Mouse (Mus musculus): ENCODE data around the gene Wwox.

DNA sequence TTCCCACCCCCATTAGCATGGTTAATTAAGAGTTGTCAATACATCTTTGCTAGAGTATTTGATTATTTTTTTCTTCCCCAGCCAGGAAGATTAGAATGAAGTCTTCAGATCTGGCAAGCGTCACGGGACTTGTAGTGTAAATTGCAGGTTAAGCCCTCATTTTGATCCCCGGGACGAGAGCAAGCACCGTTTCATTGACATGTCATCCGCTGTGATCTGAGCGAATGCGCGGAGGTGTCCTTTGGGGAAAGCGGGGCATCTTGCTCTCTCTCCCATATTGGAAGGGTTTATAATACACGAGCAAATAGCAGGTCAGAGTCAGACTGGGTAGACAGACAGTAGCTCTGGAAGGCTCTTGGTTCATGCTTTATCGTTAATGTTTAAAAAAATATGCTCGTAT lies 123.0 kb downstream of the Wwox start:
- TF ChIP-seq CTCF (IDR thresholded peaks at IDR 0.05; ENCODE audit: insufficient read depth, low read depth, low read length), result no peak
- TF ChIP-seq POLR2A (IDR thresholded peaks at IDR 0.05; ENCODE audit: insufficient read depth, low read depth, low read length), result no peak
